Mouse (Mus musculus): Measurements from ENCODE around the gene Vangl1.
"Not testable (repeated sequence)": the region's sequence is repeated elsewhere in the genome, so short reads cannot be mapped to it uniquely, and the experiment has no call there.

The Vangl1 gene

DNA sequence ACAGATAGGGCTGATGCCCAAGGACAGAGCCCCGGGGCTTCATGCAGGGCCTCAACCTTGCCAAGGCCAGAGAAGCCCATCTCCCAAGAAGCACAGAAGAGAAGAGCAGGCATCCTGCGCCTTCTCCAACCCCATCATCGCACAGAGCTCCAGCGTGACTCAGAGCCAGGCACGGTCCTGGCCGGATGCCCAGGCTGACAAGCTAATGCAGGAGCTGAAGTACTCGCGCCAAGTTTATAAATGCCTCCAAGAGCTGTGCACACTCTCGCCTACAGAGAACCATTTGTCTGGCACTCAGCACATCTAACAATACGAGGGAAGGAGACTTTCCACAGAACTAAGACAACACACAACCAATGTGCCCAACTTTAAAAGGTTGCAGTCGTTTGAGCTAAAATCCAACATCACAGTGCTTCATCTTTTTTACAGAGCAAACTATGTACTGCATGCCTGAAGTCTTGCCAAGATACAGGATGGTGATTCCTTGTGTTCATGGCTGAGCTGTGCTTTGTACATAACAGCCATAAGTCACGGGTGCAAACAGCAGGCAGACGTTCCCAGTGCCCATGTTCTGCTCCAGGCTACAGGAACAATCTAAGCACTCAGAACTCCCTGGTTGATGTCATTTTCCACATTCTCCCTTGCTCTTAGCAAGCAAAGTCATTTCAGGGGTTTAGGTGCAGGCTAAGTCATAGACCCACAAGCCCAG lies 35.1 kb downstream of the Vangl1 start:
- no peak for DNase-seq (ENCODE audit: extremely low spot score)

DNA sequence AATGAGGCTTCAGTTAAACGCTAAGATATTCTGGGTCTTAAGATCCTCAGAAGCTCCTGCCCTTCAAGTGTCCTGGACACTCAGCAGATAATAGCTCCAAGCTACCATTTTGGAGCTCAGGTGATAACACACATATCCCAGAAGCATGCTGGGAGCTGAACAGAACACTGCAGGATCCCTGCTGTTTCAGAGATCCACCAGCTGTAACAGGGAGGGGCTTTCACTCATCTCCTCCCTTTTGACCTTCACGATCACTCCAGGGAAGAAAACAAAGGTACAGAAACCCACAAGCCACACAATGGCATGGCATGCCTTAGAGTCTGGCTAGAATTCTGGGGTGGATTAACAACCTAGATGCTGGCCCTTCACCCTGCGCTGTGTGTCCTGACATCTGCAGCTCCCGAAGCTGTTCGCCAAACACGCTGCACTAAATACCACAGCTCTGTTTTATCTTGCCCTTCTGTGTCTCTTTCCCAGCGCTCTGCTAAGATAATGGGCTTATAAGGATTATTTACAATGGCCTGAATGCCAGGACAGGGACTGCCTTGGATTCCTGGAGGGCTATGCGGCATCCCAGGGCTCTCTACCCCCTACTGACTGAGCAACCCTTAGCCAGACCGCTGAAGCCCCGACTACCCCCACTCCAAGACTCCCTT lies 36.8 kb downstream of the Vangl1 start:
- DNase-seq (ENCODE audit: extremely low spot score) = no peak

DNA sequence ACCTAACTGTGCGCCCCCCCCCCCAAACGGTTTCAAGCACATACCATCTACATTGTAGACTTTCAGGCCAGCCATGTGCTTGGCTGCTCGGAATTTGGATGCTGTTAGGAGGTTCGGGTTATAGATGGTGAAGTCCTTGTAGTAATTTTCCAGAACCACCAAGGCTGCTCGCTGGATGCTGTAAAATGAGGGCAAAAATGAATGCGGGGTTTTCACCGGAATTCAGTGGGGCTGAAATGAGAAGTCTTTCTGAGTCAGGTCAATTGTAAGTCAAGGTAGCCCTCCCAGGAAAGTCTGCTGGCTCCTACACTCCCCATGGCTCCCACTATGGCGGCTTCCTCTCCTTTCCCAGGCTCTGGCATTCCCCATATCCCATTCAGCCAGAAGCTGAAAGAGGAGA lies 37.7 kb downstream of the Vangl1 start:
- DNase-seq (ENCODE audit: extremely low spot score) = no peak

DNA sequence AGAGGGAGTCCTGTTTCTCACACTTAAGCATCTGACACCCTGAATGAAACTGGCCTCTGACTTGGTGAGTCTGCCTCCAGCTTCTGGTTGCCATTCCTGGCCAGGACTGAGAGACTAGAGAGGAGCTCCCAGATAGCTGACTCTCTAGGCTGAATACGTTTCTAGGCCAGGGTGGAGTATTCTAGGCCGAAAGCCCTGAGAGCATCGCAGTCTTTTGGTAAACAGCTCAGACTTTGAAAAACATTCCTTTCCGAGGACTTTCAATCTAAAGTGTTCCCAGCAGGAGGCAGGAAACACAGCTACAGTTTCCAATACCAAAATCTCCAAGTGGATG lies 38.2 kb downstream of the Vangl1 start:
- no peak for DNase-seq (ENCODE audit: extremely low spot score)

DNA sequence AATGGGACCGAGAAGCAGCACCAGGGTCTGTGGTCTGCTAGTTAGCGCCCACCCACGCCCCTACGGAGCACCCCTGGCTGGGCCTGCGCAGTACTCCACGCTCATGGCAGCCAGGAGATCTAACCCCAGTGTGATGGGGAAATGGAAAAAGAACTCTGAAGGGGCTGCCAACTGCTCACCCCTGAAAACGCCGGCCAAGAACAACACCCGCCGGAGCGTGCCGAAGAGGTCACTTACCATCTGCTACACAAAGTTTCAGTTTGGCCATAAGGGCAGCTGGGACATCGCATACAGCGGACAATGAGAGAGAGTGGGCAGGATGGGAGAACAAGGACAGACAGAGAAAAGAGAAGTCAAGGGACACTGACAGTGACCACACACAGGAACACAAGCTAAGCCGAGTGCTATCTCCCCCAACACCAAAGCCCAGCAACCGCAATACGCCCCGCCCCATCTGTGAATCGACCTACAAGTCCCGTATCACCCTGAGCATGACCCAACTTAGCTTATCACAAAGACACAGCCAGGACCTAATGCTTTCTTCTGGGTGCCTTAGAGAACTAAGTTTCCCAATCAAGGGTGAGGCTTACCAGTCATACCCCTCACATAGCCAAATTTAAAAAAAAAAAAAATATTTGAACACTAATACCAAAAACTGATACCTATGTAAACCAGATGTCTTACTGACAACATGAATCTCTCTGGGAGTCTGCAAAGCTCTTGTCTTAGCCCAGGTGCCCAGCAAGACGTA lies 38.8 kb downstream of the Vangl1 start:
- DNase-seq (ENCODE audit: extremely low spot score) = no peak

DNA sequence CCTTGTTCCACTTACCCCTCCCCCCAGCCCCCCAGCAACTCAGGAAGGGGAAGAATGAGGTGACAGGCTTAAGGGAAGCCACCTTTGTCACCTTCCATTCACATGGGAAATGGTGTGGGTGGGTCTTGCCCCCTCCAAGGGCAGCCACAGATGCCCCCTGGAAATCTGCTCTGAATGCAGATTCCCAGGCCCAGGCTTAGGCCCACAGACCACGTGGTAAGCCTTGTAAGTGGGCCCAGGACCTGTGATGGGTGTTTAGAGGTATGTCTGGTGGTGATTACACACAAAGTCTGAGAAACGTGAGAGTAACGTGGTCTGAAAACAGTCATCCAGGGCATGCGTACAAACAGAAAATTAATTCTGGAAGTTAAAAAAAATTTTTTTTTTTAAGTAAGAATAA lies 39.6 kb downstream of the Vangl1 start:
- DNase-seq (ENCODE audit: extremely low spot score) = no peak

DNA sequence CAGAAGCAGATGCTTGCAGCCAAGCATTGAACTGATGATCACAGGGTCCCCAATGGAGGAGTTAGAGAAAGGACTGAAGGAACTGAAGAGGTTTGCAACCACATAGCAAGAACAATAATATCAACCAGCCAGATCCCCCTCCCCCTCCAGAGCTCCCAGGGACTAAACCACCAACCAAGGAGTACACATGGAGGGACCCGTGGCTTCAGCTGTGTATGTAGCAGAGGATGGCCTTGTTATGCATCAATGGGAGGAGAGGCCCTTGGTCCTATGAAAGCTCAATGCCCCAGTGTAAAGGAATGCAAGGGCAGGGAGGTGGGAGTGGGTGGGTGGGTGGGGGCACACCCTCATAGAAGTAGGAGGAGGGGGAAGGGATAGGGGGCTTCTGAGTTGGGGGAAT lies 40.6 kb downstream of the Vangl1 start:
- DNase-seq (ENCODE audit: extremely low spot score) = not testable (repeated sequence)

DNA sequence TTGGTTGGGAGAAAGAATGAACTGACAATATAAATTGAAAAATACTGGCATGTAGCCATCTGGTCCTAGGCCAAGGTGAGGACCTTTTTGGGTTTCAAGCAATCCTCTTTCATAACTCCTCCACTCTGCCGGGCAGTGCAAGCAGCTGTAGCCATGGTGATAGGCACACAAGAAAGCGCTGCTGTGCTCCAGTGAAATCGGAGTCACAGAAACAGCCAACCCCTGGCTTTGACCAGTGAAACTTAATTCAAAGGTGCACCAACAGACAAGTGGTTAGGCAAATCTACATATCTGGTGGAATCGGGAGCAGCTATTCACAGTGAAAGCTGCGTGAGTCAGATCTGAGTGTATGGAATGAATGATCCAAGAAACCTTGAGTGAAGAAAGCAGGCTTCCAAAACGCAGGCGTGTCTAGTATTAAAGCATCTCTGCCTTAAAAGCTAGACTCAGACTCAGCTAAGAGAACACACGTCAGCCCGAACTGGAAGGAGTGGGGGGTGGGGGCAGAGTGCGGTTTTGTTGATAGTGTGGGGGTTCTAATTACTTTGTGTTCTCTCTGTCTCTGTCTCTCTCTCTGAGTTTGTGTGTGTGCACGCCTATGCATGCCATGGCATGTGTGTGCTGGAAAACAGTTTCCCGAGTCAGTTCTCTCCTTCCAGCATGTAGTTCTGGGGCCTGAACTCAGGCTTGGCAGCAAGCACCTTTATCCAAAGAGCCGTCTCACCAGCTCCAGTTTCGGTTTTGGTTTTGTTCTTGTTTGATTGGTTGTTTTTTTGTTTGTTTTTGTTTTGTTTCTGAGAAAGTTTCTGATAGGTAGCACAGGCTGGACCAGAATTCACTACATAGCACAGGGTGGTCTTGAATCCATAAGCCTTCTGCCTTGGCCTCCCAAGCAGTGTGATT lies 44.8 kb downstream of the Vangl1 start:
- no peak for DNase-seq (ENCODE audit: extremely low spot score)

DNA sequence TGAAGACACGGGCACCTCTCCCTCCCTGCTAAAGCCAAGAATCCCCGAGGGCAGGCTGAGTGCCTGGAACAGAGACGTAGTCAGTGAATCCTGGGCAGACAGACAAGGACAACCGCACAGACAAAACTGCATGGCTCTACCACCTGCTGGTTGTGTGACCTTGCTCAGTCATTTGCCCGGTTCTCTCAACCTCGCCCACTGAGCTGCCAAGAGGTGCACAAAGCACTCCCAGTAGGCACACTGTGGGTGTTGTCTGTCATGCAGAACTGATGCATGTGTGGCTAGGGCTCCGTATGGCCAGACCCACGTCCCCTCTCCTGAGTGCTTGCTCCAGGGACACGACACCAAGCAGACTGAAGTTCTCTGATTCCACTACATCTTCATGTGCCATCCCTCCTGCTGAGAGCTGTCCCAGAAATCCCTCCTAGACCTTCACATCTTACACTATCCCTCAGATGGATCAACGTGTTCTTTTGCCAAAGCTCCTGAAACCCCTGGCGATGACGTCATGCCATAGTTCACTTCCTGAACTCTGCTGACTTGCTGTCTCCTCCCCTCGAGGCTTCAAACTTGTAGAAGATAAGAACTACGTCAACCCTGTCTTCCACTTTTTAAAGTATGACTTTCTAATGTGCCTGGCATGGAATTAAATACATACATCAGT lies 45.6 kb downstream of the Vangl1 start:
- no peak for DNase-seq (ENCODE audit: extremely low spot score)

DNA sequence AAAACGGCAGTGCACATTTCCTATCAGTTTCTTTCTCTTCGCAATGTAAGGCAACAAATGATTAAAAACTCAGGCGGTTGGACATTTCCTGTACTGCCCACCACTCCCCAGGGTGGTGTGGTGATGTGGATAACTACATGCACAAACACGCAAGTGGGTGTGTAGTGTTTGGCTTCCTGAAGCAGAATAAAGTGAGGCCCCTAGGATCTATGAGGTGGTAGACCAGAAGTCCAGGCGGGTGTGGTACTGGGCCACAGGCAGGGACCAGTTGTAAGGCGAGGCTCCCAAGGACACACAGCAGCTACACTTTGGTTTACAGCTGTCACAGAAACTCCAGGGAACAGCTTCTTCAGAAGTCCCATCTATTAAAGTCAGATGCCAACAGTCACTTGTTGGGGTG lies 46.8 kb downstream of the Vangl1 start:
- no peak for DNase-seq (ENCODE audit: extremely low spot score)

DNA sequence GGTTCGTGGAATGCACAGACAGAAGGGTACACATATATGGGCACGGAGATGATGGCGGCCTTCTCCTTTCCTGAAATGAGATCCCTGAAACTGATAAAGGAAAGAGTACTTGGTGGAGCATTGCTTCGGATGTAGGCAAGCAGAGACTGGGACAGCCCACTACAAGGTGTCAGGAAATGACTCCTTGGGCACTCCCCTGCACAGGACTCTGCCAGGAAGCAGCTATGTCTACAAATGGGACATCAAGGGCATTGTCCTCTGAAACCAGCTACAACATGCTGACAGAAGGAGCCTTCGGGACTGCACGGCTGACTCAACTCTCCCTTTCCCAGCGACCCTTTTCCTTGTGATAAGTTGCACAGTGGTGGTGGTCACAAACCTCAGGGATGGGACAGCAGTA lies 47.8 kb downstream of the Vangl1 start:
- no peak for DNase-seq (ENCODE audit: extremely low spot score)

DNA sequence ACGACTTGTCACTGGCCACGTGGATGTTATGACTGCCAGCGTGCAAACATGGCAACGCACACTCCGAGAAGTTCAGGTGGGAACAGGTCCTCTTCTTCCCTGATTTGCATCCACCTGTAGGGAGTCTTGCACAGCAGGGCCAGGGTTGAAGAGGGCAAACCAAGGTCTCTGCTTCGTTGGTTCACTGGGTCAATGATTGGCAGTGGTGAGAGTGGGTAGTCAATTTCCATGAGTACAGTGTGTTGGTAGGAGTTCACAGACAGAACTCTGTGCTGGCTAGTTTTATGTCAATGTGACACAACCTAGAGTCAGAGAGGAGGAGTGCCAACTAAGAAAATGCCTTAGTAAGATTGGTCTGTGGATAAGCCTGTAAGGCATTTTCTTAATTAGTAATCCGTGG lies 50.4 kb downstream of the Vangl1 start:
- DNase-seq (ENCODE audit: extremely low spot score) = no peak

DNA sequence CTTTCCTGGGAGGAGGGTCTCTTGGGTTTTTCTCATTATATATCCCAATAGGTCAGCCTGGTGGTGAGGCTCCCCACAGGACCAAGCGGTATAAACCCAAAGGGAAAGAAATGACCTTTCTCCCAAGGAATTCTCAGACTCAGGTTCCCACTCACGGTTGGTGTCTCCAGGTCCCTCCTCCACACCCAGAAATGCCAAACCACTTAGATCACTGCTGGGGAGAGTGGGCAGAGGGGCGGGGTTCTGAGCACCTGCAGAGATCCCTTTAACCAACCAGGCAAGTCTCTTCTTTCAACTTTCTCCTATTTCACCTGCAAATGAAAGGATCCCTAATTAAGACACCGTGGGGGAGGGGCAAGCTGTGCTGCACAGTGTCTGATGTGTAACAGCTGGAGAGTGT lies 51.6 kb downstream of the Vangl1 start:
- no peak for DNase-seq (ENCODE audit: extremely low spot score)

DNA sequence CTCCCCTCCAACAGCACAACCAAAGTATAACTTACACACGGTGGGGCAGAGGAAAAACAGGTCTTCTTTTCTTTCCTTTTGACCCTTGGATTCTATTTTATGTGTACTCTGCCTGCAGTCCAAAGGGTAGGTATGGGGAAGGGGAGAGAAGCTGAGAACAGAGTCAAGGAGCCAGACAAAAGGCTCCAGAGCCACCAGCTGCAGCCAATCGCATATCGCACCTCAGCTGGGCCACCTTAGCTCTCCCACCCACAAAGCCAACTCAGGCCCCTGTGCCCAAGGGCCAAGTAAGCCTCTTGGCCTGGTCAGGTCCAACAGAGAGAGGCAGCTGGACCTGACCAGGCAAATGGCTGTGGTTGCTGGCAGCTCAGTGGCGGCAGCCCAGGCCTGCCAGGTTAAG lies 52.0 kb downstream of the Vangl1 start:
- DNase-seq (ENCODE audit: extremely low spot score) = no peak

DNA sequence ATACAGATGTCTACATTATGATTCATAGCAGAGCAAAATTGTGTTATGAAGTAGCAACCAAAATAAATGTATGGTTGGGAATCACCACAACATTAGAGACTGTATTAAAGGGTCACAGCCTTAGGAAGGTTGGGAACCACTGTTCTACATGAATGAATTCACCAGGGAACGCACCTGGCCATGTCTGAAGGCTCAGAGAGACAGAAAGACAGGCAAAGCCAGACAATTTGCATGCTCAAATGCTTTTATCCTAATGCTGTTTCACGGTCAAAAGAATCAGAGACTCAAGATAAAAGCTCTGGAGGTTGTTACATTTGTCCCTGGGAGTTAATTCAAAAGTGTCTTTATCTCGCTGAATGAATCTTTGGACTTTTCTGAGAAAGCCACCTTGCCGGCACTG lies 52.6 kb downstream of the Vangl1 start:
- no peak for DNase-seq (ENCODE audit: extremely low spot score)

DNA sequence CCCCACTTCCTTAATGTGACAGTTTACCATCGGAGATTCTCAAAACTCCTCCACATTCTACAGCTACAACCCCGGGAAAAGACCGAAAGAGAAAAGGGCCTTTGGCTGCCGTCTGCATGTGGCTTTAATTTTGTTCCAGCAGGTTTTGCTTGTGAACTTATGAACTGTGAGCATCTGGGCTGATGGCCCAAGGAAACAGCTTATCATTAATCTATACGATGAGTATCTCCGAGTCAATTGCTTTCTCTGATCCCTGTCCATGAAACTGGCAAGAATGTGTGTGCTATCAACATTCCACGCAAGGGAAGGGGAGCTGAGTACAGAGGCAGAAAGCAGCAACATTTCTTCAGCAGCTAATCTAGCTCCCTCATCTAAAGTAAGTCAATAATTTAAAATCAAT lies 54.6 kb downstream of the Vangl1 start:
- no peak for DNase-seq (ENCODE audit: extremely low spot score)

DNA sequence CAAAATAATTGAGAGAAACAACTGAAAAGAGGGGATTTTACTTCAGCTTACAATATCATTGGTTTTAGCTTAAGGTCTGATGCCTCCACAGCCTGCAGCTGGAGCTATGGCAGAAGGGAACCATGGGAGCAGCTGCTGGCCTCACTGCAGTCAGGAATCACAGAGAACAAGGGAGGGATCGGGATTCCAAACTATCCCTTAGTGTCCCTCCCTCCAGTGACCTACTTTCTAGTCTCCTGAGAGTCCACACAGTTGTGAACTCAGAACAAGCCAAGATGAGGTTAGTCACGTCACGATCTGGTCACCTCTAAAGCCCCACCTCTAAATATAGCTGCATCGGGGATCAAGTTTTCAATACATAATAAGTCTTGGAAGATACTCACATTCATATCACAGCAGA lies 57.3 kb downstream of the Vangl1 start:
- no peak for DNase-seq (ENCODE audit: extremely low spot score)

DNA sequence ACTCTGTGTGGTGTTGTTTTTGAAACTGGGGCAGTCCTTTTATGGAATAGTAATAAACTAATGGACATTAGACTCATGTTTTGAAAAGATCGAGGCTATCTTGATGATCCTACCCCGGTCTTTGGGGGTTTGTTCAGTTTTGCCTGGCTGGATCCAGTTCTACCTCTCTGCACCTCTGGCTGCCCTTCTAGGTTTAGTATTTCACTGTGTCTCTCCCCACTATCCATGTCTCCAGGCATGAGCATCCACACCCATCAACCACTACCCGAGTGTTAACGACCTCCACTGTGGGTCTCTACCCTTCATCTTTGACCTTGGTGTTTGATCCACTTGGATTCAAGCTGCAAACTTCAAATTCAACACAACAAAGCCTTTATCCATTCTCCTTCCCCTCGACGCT lies 58.1 kb downstream of the Vangl1 start:
- DNase-seq (ENCODE audit: extremely low spot score) = no peak

DNA sequence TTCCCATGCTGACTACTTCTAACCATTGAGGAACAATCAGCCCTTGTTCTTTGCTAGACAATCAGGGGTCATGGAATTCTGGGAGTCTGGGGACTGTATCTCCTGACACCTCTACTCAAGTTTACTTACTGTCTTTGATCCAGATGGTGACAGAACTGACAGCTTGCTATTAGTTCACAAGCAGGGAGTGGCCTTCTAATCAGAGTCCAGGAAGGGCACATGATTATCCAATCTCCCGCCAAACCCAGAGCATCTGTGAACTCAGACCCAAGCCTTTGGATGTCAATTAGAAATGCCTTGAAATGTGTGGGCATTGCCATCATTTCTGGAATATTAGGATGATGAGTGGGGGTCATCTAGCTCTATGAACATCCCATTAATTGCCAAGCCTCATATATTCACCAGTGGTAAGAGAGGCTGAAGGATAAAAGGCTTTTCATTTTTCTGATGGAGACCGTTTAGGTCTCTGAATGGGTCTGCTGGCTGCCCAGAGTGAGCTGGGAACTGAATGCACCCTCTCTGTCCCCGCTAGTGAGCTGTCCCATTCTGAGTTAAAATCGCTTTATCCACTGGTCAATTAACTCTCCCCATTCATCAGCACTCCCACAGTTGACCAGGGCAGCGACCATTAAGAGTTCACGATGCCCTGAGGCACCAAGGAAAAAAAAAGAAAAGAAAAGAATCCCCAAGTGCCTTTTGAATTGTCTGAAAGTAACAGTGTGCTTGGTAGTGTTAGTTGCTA lies 58.7 kb downstream of the Vangl1 start:
- no peak for DNase-seq (ENCODE audit: extremely low spot score)

DNA sequence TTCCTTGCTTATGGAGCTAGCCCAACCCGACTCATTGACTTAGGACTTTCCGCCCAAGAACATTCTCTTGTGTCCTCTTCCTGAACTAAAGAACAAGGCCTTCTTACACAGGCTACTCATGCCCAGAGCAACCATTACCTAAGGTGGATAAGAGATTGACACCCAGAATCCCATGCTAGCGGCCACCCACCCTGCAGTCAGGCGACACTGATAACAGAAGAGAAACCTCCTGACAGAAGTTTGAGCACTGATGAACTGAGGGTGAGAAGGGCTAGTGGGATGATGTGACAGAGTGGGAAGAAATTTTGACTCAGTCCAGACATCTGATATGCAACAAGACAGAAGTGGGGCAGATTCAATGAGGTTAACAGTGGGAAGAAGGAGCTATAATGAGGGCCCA lies 60.1 kb downstream of the Vangl1 start:
- DNase-seq (ENCODE audit: extremely low spot score) = no peak

DNA sequence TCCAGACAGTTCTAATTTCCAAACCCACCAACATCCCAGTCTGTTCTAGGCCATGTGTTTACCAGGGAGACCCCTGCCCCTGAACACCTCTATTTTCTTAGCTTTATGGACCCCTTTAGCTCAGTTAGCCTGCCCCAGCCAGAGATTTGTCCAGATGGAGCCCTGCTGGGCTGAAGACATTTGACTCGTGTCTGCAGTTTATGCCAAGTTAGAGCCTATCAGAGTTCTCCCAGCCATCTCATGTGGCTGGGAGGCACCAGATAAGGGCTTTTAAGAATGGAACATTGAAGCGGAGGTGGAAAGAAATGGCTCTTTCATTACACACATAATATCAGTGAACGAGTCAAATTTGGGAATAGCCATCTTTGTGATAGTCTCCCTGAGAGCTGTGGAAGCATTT lies 61.0 kb downstream of the Vangl1 start:
- no peak for DNase-seq (ENCODE audit: extremely low spot score)

All from embryo, embryonic 9.5 days (tissue).